Mouse (Mus musculus) kidney, adult 9 months (tissue): ENCODE data around the gene Cyb561d1.
A peak's percentile ranks its signal among the peaks of the same experiment; 100 is the strongest.
"Not testable (repeated sequence)": the region's sequence is repeated elsewhere in the genome, so short reads cannot be mapped to it uniquely, and the experiment has no call there.

Source experiments
- DNase-seq: peaks from one replicate; pipeline ENCODE4 v3.0.0; 2022

Gene Cyb561d1

DNA sequence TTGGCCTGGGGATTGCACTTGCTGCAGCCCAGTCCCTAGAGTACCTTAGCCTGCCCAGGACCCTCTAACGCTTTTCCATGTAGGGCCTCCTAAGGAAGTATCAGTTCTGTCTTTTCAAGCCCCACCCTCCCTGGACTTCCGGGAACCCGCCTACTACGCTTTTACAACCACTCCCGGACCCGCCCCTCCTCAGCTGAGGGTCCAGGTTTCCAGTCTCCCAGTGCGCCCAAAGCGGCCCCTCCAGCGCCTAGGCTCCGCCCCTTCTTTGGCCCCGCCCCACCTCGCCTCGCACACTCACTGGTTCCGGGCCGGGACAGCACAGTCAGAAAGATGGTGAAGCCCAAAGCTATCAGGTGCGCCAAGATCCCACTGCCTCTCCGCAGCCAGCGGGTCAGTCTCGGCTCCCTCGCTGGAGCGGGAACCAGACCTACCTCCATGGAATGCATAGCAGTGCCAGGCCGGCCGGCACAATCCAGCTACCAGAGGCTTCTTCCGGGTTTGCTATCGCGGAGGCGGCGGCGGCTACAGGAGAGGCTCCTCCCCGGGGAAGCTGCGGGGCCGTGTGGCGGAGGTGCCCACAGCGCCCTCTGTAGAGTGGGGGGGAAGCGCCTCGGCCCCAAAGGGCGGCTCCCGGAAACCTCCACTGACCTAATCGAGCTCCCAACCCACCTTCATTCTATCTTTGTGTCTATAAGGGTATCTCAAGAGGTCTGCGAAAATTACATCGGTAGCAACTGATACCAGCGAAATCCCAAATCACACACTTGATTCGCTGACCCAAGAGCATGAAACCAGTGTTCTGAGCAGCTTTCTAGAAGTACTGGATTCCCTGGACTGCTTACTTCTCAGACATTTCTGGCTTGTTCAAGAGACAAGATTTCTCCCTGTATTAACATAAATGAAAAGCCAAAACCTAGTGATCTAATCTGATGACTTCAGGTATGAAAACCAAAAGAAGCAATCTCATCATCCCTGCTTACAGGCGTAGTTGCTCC is at the start of gene Cyb561d1:
Gene Cyb561d1 (minus strand): TSS at position 884 of the 995 bp plus-strand sequence.
- DNase-seq, result peak; percentile 96

DNA sequence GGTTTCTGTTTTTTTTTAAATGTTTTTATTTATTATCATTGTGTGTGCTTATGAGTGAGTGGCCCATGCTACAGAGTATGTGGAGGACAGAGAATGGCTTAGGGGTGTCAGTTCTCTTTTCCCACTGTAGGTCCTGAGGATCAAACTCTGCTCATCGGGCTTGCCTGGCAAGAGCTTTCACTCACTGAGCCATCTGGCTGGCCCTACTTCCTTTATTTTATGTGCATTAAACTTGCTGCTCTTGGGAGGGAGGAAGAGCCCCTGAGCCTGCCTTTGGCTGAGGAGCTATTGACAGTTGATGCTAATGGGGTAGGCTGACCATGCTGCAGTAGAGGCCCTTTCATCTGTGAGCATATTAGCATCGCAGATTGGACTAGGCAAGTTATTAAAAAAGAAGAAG is 45.8 kb upstream of the Cyb561d1 start:
- no peak for DNase-seq

DNA sequence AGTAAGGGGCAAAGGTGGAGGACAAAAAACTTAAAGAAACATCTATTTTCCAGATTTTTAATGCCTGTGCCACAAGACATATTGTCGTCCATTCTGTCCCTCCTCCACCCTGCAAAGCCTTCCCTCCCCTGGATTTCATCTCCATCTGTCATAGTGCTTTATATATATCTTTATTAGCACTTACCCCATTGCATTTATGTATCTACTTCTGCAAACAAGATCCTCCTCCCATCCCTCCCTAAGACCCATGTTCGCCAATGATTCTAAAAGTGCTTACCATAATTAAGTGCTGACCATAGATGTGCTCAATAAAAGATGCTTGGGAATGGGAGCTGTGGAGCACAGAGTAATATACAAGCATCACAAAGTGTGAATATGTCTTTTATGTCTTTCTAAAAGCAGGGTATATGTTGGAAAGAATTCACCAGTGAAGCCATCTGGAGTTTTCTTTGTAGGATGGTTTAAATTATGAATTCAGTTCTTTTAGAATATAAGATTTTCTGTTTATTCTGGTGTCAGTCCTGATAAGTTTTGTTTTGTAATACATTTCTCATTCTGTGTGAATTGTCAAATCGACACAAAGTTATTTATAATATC is 40.3 kb upstream of the Cyb561d1 start:
- DNase-seq, result no peak

DNA sequence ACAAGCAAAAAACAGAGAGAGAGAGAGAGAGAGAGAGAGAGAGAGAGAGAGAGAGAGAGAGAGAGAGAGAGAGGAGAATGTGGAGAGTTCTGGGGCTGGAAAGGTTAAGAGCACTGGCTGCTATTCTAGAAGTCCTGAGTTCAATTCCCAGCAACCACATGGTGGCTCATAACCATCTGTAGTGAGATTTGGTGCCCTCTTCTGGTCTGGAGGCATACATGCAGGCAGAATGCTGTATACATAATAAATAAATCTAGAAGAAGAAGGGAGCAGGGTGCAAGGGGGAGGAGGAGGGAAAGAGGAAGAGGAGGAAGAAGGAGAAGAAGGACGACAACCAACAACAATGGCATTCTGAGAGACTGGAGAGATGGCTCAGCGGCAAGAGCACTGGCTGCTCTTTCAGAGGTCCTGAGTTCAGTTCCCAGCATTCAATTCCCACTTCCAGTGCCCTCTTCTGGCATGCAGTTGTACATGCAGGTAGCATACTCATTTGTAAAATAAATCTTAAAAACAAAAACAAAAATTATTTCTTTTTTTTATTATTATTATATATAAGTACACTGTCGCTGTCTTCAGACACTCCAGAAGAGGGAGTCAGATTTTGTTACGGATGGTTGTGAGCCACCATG is 36.6 kb upstream of the Cyb561d1 start:
- not testable (repeated sequence) for DNase-seq

DNA sequence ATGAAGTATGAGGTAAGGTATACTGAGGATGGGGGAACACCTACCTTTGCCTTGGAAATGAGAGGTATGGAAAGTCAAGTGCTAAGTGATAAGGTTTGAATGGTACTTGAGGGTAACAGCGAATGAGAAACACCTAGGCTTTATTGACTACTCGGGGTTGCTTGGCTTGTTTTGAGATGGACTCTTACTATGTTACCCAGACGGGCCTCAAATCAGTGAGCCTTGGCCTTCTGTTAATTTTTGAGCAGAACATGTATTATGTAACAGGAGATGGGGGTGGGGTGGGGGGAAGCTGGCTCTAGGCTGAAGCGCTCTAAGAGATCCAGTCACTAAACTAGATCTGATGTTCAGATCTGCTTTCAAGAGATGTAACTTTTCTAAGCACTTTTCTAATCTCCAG is 30.6 kb upstream of the Cyb561d1 start:
- DNase-seq, result peak; percentile 65

DNA sequence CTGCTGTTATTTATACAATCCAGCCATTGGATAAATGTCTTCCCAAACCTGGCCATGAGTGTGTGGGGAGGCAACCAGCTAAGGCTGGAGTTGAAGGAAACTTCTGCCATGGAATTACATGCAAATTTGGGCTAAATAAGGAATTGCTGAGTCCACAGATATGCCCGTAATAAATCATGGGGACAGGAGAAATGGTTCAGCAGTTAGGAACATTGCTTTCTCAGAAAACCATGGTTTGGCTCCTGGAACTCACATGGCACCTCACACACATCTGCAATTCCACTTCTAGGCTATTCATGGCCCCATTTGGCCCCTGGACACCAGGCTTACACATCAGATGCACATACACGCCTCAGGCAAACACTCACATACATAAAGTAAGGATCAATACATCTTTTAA is 26.5 kb upstream of the Cyb561d1 start:
- peak; percentile 61 for DNase-seq

DNA sequence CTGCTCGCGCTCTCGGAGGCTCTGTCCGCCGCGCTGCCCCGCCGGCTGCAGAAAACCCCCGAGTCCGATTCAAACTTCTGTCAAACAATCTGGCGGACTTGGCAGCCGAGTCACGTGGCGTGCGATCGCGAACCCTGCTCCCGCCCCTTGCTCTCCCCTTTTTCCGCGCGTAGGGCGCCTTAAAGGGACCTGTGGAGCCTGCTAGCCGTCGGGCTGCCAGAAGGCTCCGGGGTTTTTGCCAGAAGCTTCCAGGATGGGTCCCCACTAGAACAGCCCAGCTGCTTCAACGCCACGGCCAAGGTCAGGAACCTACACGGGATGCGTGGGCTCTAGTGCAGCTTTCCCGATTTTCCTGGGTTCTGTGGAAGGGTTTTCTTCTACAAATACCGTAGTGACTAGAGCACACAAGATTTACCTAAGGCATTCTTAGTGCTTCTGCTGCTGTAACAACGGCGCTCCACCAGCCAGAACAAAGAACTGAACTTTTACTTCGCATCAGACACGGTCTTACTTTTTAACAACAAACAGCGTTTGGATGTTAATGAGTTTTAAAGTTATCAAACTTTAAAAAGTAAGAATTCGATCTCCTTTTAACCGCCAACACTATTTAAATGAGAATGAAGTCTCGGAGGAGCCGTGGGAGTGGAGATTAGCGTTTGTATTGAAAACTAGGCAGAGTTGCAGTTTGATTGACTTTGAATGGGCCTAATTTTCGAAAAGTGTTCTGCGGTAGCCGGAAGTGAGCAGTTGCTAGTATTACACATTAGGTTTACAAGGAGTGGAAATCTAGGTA is 25.7 kb upstream of the Cyb561d1 start, which contains the start of gene Sypl2:
Gene Sypl2 (minus strand): TSS at position 91 of the 793 bp plus-strand sequence.
- peak; percentile 88 for DNase-seq

DNA sequence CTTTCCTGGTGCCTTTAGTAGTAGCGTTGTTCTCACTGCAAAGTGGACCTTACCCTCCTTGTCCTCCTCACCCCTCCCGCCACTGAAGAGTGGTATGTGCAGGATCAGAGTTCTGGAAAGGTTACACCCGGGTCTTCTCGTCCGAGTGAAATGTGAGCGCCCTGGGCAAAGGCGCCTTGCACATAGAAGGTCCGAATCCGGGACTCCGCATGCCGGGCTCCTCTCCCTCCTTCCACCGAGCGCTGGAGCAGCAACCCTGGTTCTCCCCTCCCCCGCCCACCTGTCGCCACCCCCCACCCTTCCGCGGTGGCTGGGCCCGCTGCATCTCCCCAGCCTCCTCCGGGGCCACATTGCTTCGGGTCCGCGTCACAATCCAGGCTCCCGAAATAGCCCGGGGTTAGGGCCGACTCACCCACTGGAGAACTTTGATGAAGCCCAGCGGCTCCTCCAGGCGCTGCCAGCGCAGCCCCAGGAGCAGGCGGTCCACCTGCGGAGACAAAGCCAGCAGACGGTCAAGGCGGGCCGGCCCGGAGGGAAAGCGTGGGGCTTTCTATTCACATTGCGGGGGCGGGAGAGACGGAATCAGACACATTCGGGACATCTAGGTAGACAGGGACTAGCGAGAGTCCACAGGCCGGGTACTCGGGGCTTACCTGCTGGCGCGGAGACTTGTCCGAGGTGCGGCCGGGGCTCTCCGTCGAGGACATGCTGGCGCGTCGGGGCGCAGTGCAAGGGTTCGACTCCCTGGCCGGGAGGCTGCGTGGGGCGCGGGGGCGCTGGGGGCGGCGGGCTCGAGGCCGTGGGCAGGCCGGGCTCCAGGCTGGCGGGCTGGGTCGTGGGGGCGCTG is 24.9 kb upstream of the Cyb561d1 start:
- DNase-seq, result peak; percentile 90

DNA sequence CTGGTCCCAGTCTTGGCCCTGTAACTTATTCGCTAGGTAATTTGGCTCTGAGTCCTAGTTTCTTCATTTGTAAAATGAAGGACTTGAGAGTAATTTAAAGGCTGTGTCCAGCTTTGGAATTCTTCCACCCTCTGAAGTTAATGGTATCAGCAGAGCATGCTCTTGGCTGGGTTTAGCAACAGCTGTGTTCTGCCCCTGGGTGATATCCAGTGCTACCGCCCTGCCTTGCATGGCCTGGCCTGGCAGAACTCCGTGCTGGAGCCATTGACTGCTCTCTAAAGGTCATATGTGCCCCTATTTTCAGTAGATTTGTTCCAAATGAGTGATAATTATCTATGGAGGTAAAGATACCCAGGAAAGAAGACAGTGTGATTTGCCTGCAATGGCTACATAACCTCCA is 19.6 kb upstream of the Cyb561d1 start:
- no peak for DNase-seq

DNA sequence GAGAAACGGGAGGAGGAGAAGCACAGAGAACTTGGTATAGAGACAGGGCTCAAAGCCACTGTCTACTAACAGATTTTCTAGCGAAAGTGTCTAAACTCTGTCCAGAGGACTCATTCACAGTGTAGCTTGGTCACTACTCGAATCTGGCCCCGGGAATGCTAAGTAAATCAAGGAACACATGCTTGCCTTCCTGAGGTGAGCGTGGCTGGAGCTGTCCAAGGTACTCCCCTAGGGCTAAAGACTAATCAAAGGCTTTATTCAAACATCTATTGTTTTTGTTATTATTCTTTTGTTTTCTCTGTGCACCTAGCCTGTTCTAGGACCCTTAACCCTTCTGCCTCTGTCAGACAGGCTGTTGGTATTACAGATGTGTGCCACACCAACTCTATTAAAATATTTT is 13.7 kb upstream of the Cyb561d1 start:
- no peak for DNase-seq

DNA sequence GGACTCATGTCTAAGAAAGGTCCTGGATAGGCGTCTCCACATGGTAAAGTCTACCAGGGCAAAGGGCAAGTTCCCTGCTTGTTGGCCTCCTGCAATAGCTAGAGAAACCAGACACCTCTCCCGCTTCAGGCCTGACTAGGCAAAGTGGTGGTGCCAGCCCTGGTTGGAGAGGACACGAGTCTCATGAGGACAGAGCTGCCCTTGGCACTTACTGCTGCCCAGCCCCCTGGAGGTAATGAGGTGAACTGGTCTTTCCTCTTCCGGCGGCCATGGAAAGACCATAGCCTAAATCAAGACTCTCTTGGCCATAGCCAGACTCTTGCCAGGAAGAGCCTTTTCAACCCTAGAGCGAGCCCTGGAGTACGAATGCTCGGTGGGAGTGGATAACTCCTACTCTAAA is 11.4 kb upstream of the Cyb561d1 start:
- DNase-seq, result peak; percentile 75

DNA sequence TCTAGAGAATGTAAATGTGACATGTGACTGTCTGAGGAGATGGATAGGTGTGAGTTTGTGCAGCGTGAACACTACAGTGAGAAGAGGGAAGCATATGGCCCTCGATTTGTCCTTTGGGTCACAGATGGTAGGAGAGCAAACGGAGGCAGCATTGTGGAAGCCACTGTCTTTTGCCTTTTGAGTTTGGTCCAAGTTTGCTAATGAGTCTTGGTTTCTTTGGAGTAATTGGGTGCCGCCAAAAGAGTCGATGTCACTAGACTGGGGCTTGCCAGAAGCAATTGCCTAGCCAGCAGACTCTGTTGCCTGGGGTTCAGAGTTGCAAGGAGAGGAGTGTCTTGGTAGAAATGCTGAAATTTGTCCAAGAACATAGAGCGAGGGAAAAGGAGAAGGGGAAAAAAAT is 10.8 kb upstream of the Cyb561d1 start:
- no peak for DNase-seq

DNA sequence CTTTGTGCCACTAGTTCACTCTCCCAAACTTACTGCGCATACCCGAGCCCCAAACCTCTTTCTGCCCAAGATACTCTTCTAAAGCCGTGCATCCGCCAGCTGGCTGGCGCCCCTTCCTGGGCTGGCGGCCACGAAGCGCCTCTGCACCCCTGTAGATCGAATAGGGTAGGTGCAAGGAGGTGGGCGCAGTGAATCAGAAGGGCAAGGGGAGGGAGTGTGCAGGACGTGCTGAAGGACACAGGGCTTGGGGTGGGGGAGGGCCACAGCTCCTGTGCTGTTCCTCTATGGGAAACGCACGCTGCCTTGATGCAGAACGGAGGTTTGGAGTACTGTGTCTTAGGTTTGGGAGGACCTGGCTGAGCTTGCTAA is 9.7 kb upstream of the Cyb561d1 start, which contains the start of gene Atxn7l2:
Gene Atxn7l2 (minus strand): TSS at position 164 of the 369 bp plus-strand sequence.
- DNase-seq, result no peak

DNA sequence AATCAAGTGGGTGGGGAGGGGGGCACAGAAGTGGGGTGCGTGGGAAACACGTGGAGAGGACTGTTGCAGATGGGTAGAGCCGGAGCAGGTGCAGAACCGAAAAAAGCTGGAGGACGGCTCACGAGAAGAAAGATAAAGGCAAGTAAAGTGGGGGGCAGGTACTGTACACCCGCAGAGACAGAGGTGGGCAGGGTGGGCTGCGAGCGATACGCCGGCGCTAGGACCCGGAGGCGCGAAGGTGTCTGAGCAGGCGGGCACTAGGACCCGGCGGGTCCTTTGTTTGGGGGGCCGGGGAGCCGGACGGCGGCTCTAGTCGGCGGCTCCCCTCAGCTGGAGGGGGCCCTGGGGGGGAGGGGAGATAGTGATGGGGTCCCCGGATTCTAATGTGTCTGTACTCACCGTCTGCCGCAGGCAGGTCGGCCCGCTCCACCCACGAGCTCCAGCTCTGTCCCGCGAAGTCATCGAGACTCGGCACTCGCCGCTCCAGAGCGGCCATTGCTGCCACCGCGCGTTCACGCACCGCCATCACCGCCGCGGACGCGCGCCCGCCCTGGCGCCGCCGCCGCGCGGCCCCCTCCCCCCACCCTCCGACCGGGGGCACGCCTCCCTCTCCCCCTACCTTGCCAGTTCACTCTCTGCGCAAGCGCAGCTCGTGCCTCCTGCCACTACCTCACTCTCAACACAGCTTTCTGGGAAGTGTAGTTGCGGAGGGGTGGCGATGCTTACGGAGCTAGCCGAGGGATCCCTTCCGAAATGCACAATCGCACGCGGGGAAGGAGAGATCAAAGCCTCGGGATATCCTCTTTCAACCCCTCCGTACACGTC is 9.1 kb upstream of the Cyb561d1 start:
- DNase-seq, result peak; percentile 95

DNA sequence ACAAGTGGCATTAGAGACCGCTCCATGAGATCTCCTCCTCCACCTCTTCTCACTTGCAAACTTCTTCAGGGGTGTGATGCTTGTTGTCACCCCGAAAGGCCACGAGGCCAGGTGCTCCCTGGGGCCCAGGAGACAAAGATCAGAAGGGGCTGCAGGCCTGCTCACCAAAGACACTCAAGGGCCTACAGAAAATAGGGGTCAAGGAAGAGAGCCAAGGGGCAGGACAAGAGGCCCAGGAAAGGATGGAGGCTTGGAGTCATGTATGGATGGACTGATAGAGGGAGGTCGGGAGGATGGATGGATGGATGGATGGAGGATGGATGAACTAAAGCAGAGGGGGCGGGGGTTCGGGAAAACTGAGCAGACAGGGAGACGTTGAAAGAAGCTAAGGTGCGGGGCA is 8.5 kb upstream of the Cyb561d1 start:
- DNase-seq, result no peak

DNA sequence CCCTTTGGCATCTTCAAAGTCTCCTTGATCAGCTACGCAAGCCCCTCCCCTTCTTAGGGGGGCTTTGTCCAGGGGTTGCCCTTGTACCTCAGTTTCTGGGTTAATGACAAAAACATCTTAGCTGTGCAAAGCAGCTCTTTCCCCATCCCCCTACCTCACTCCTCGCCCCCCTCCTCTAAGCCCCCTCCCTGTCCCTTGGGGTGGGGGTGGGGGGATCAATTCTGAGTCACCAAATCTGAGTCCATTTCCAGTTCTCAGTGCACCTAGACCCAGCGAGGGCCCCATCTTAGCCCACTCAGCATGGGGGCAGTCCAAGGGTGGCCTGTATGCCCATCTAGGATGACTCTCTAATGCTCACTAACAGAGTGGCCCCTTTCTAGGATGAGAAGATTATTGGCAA is 8.0 kb upstream of the Cyb561d1 start:
- DNase-seq, result no peak

DNA sequence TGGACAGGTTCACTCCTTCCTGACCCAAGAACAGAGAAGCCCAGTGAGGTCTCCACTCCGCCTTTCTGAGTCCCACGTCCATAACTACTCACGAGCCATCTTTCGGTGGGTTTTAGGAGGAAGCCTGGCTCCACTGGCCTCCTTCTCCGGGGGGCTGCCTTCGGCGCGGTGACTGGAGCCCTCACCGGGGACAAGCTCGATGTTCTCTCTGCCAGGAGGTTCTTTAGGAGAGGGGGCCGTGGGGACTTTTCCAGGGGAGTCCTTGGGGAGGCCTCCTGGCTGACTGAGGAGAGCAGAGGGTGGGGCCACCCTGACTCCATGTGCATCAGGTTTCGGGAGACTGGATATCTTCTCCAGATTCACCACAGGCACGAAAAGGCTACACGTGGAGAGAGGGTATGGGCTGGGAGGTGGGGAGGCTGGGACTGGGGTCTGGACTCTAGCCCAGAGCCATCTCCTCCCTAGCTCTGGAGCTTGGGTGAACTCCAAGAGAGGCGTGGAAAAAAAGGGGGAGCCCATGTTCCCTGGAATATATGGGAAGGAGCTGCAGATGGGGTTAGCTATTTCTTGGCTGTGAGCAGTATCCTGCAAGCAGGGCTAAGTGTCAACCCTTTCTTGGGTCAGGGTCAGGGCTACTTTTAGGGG is 5.8 kb upstream of the Cyb561d1 start:
- no peak for DNase-seq

DNA sequence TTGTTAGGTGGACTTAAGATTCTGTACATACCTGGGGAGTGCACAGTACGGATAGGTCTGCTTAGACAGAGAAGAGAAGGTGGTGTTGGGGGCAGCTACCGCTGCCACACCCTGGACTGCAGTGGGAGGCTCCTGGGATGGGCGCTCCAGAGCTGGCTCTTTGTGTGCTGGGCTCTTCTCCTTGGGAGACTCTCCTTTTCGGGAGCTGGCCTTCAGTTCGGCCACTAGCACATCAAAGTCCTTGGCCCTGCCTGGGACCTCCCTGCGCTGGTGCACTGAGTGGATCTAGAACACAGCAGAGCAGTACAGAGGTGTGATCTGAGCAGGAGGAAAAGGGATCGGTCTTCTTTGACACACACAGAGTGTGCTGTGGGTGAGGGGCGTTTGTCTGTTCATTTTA is 4.6 kb upstream of the Cyb561d1 start:
- no peak for DNase-seq

DNA sequence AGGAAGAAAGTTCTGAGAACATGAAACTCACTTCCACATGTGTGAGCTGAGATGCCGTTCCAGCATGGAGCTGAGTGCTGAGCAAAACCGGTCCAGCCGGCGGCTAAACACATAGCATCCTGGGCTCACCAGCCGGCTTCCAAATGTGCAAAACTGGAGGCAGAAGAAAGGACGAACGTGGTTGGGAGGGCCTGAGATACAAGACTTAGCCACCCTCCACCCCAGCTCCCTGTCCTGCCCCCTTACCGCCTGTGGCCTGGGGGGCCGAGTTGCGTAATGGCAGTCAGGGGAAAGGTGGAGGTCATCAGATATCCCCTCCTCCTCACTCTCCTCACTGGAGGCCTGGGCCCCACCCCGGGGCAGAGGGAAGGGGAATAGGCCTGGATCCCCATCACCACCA is 3.5 kb upstream of the Cyb561d1 start:
- no peak for DNase-seq

DNA sequence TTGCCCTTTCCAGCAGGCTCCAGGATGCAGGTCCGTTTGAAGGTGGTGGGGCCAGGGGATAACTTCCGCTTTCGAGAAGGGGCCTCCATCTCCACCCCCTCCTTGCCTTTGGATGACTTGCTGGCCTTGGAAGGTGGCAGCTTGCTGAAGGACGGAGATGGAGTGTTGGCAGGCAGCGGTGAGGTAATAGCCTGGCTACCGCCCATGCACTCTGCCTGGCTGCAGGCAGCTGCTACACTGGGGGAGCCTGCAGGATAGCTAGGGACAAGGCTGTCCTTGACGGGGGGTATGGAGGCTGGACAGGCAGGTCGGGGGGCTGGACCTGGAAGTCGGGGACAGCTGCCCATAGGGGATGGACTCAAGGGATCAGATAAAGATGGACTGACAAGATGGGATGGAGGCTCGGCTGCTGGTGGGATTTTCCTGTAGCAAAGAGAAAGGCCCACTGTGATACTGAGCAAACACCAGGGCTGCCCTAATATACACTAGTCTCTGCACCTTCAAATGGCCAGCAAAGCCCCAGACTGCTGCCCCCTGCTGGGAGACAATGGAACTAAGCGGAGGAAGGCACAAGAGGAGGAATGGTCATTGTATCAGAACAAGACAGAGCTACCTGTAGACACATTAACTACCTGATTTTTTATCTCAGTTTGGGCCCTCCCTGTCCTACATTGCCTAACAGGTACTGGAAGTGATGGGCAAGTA is 2.8 kb upstream of the Cyb561d1 start:
- peak; percentile 86 for DNase-seq
